Mouse (Mus musculus) left cerebral cortex, postnatal 10 days (tissue): ENCODE measurements at regions not wholly inside any gene's neighbourhood (a gene's known extent, or its start where the extent isn't known, plus 50 kb on each side); places are given as distances from the start of the nearest gene placed in this dataset.

Experiments
- DNase-seq, 2 experiments: peaks; one replicate each; pipeline ENCODE4 v3.0.0; 2021 to 2022; ENCODE audit warnings: low spot score in 2 of 2, mixed read lengths in 1 of 2; ENCODE audit errors: extremely low spot score in 1 of 2
- intact Hi-C: fragments of 180-260 bp; cut with DNase I; formaldehyde crosslinking; loops from one replicate; pipeline ENCODE4 v1.15.1; 2025

GRCm38 (mm10) chr6:78115079-78115478 lies 135.6 kb upstream of the Ctnna2 start:
- intact Hi-C loops, result no loop called here
- DNase-seq, result peak in 1 of 2 experiments; percentile 0

GRCm38 (mm10) chr6:78082528-78082927 lies 103.0 kb upstream of the Ctnna2 start:
- no peak for DNase-seq

GRCm38 (mm10) chr6:78078919-78079318 lies 99.4 kb upstream of the Ctnna2 start:
- intact Hi-C loops, result no loop called here
- DNase-seq, result peak; percentile 9 to 26

More at GRCm38 (mm10) chr6:78082528-78082927, 103.0 kb upstream of the Ctnna2 start:
- intact Hi-C loops, result no loop called here

GRCm38 (mm10) chr6:78066323-78066722 lies 86.8 kb upstream of the Ctnna2 start:
- no peak for DNase-seq
- intact Hi-C loops, result no loop called here

- DNase-seq, result no peak
- intact Hi-C loops, result no loop called here
These were observed 86.2 kb upstream of the Ctnna2 start for GRCm38 (mm10) chr6:78065737-78066136.
